Mouse (Mus musculus): ENCODE measurements around the gene Triobp. TPM values are rescaled to one million over a fixed set of nuclear protein-coding genes. Genes with fewer than 3 reads are reported as not detected.

Gene Triobp
- polyA plus RNA-seq, 1 experiment from 2014 or later, result 37.4 TPM

GRCm38 (mm10) chr15:79040501-79041416 lies 93.2 kb downstream of the Triobp start:
- no peak for DNase-seq (ENCODE audit: low spot score)
- H3K4me1 ChIP-seq (replicated peaks; ENCODE audit: control insufficient read depth, insufficient read depth, low read length), result peaks cover 15% of the 10 kb centered on the region
- no peak overlapping the region for H3K27ac ChIP-seq
- ATAC-seq (ENCODE audit: low FRiP score), result no peak
- peak overlapping the region; percentile 20; the same call in 1 of the 2 replicates for H3K9ac ChIP-seq
- H3K4me3 ChIP-seq (replicated peaks; ENCODE audit: low read length), result peak overlapping the region; percentile 14
- 24% methylated on average over 24 of the region's 24 CpGs for WGBS
- H3K27me3 ChIP-seq (ENCODE audit: control insufficient read depth, insufficient read depth, low read length), result peaks cover 35% of the 10 kb centered on the region
- H3K4me2 ChIP-seq (replicated peaks), result peak overlapping the region; percentile 44
- no peaks in the 10 kb centered on the region for H3K9me3 ChIP-seq (ENCODE audit: control insufficient read depth, low read length)
- H3K36me3 ChIP-seq (replicated peaks; ENCODE audit: control insufficient read depth, insufficient read depth), result peaks cover 12% of the 10 kb centered on the region; the same call in 1 of the 2 replicates

GRCm38 (mm10) chr15:79041585-79041984 lies 94.1 kb downstream of the Triobp start, which contains the start of gene Galr3:
Gene Galr3 (plus strand): TSS chr15:79041885.
- H3K4me3 ChIP-seq (replicated peaks; ENCODE audit: low read length), result peak within 1 kb of the TSS; percentile 46
- peaks cover 5% of the 10 kb centered on the region; the same call in 1 of the 2 replicates for H3K36me3 ChIP-seq (replicated peaks; ENCODE audit: control insufficient read depth, insufficient read depth)
- DNase-seq (ENCODE audit: low spot score), result no peak
- ATAC-seq (ENCODE audit: low FRiP score), result no peak
- peak within 1 kb of the TSS; percentile 26; the same call in 1 of the 2 replicates for H3K27ac ChIP-seq
- peaks cover 15% of the 10 kb centered on the region for H3K4me1 ChIP-seq (replicated peaks; ENCODE audit: control insufficient read depth, insufficient read depth, low read length)
- peaks cover 35% of the 10 kb centered on the region for H3K27me3 ChIP-seq (ENCODE audit: control insufficient read depth, insufficient read depth, low read length)
- no peaks in the 10 kb centered on the region for H3K9me3 ChIP-seq (ENCODE audit: control insufficient read depth, low read length)
- WGBS, result 79% methylated on average over 6 of the region's 6 CpGs
- peak within 1 kb of the TSS; percentile 58 for H3K9ac ChIP-seq
- peak within 1 kb of the TSS; percentile 77 for H3K4me2 ChIP-seq (replicated peaks)

DNA sequence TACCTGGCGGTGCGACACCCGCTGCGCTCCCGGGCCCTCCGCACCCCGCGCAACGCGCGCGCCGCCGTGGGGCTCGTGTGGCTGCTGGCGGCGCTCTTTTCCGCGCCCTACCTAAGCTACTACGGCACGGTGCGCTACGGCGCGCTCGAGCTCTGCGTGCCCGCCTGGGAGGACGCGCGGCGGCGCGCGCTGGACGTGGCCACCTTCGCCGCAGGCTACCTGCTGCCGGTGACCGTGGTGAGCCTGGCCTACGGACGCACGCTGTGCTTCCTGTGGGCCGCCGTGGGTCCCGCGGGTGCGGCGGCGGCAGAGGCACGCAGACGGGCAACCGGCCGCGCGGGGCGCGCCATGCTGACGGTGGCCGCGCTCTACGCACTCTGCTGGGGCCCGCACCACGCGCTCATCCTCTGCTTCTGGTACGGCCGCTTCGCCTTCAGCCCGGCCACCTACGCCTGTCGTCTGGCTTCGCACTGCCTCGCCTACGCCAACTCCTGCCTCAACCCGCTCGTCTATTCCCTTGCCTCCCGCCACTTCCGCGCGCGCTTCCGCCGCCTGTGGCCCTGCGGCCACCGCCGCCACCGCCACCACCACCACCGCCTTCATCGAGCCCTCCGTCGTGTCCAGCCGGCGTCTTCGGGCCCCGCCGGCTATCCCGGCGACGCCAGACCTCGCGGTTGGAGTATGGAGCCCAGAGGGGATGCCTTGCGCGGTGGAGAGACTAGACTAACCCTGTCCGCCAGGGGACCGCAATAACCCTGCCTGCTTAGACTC lies 95.4 kb downstream of the Triobp start:
- Histone ChIP-seq H3K27me3 (ENCODE audit: control insufficient read depth, insufficient read depth, low read length) (peaks cover 35% of the 10 kb centered on the region), H3K4me3 (replicated peaks; ENCODE audit: low read length) (peak overlapping the region; percentile 46), H3K4me2 (replicated peaks) (peak overlapping the region; percentile 77), H3K9me3 (ENCODE audit: control insufficient read depth, low read length) (no peaks in the 10 kb centered on the region), H3K36me3 (replicated peaks; ENCODE audit: control insufficient read depth, insufficient read depth) (no peaks in the 10 kb centered on the region), H3K27ac (peak overlapping the region; percentile 26; the same call in 1 of the 2 replicates), H3K9ac (peak overlapping the region; percentile 58), H3K4me1 (replicated peaks; ENCODE audit: control insufficient read depth, insufficient read depth, low read length) (peaks cover 15% of the 10 kb centered on the region)
- DNase-seq (ENCODE audit: low spot score), result no peak
- ATAC-seq (ENCODE audit: low FRiP score), result peak; percentile 50; the same call in 1 of the 2 replicates
- under 1% methylated on average over 97 of the region's 105 CpGs for WGBS

- H3K36me3 ChIP-seq (replicated peaks; ENCODE audit: control insufficient read depth, insufficient read depth), result no peaks in the 10 kb centered on the region
- peaks cover 15% of the 10 kb centered on the region for H3K4me1 ChIP-seq (replicated peaks; ENCODE audit: control insufficient read depth, insufficient read depth, low read length)
- no peak overlapping the region for H3K4me2 ChIP-seq (replicated peaks)
- DNase-seq (ENCODE audit: low spot score), result no peak
- H3K9ac ChIP-seq, result no peak overlapping the region
- no peaks in the 10 kb centered on the region for H3K9me3 ChIP-seq (ENCODE audit: control insufficient read depth, low read length)
- H3K27me3 ChIP-seq (ENCODE audit: control insufficient read depth, insufficient read depth, low read length), result peaks cover 35% of the 10 kb centered on the region
- no peak overlapping the region for H3K4me3 ChIP-seq (replicated peaks; ENCODE audit: low read length)
- H3K27ac ChIP-seq, result no peak overlapping the region
- 9% methylated on average over 4 of the region's 4 CpGs for WGBS
- ATAC-seq (ENCODE audit: low FRiP score), result no peak
These were observed 97.3 kb downstream of the Triobp start for GRCm38 (mm10) chr15:79044837-79045236.

- Histone ChIP-seq H3K9me3 (ENCODE audit: control insufficient read depth, low read length) (no peaks in the 10 kb centered on the region), H3K4me3 (replicated peaks; ENCODE audit: low read length) (no peak overlapping the region), H3K4me1 (replicated peaks; ENCODE audit: control insufficient read depth, insufficient read depth, low read length) (peaks cover 14% of the 10 kb centered on the region; the same call in 1 of the 2 replicates), H3K27me3 (ENCODE audit: control insufficient read depth, insufficient read depth, low read length) (peaks cover 7% of the 10 kb centered on the region), H3K4me2 (replicated peaks) (no peak overlapping the region), H3K36me3 (replicated peaks; ENCODE audit: control insufficient read depth, insufficient read depth) (peaks cover 15% of the 10 kb centered on the region), H3K27ac (no peak overlapping the region), H3K9ac (no peak overlapping the region)
- ATAC-seq (ENCODE audit: low FRiP score), result no peak
- 77% methylated on average over 4 of the region's 4 CpGs for WGBS
- DNase-seq (ENCODE audit: low spot score), result no peak
These were observed 100.7 kb downstream of the Triobp start for GRCm38 (mm10) chr15:79048186-79048585.

DNA sequence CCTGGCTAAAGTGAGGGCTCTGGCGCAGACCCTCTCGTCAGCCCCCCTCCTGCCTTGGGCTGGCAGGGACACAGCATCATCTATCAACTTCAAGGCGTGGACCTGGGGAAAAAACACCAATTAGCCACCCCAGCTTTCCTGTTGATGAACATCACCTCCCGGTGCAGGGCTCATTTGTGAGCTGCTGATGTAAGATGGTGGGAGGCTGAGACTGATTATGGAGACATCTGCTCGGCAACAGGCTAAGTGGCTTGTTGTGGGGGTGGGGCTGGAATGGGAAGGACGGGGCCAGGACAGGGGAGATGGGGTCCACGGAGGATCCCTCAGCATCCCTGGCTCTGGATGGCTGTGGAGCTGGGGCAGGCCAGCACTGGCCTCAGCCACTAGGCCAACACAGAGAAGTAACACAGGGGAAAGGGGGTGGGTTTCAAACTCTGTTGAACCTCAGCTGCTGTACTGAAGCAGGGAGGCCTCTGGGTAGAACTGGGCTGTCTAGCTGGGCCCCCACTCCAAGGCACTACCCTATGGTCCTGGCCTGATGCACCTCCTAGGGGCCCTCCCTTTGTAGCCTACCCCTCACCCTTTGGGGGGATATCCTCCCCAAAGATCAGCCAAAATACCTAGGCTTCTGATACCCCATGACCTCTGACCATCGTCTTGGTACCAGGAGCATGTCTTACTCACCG lies 102.8 kb downstream of the Triobp start:
- Histone ChIP-seq H3K36me3 (replicated peaks; ENCODE audit: control insufficient read depth, insufficient read depth) (peaks cover 36% of the 10 kb centered on the region), H3K9me3 (ENCODE audit: control insufficient read depth, low read length) (no peaks in the 10 kb centered on the region), H3K4me1 (replicated peaks; ENCODE audit: control insufficient read depth, insufficient read depth, low read length) (0 out of 2 replicates have a peak, but pooled peaks cover 5% of the 10 kb centered on the region), H3K27me3 (ENCODE audit: control insufficient read depth, insufficient read depth, low read length) (no peaks in the 10 kb centered on the region), H3K4me2 (replicated peaks) (no peak overlapping the region), H3K27ac (no peak overlapping the region), H3K9ac (no peak overlapping the region; the same call in 1 of the 2 replicates), H3K4me3 (replicated peaks; ENCODE audit: low read length) (no peak overlapping the region)
- DNase-seq (ENCODE audit: low spot score) (no peak), ATAC-seq (ENCODE audit: low FRiP score) (peak; percentile 39)
- WGBS, result 40% methylated on average over 9 of the region's 9 CpGs

- DNase-seq (ENCODE audit: low spot score), result no peak
These were observed 103.4 kb downstream of the Triobp start for GRCm38 (mm10) chr15:79050964-79051363.

DNA sequence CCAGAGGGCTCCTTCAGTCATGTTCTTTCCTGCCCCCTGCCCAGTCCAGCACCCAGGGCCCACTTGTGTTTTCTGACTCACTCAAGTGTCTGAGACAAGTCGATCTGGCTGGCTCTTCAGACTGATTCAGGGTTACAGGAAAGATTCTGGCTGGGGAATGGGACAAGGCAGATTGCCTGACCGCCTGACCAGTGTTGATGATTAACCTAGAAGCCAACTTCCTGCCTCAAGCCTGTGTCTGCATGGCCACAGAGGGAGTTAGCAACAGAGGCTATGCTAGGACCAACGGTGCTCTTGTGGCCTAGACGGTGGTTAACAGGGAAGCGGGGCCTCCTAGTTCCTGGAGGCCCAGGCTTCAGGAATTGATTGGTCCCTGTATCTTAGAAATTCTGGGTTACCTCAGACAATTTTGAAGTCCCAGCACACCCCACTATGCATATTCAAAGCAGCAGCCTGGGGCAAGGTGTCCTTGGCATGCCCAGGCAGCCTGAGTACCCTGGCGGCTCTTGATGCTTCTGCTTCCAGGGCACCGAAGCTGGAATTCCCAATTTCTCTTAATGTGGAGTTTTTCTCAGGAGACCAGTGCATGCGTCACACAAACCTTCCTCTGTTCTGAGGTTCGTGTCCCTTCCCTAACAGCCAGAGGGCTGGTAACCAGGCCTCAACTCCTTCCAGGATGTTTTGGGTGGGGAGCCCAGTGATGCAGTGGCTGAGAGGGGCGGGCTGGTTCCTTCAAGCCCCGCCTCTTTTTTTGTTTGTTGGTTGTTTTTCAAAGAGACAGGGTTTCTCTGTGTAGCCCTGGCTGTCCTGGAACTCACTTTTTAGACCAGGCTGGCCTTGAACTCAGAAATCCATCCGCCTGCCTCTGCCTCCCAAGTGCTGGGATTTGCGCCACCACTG lies 104.2 kb downstream of the Triobp start:
- H3K9ac ChIP-seq, result no peak overlapping the region
- H3K27me3 ChIP-seq (ENCODE audit: control insufficient read depth, insufficient read depth, low read length), result no peaks in the 10 kb centered on the region
- H3K4me2 ChIP-seq (replicated peaks), result no peak overlapping the region
- H3K27ac ChIP-seq, result no peak overlapping the region
- H3K9me3 ChIP-seq (ENCODE audit: control insufficient read depth, low read length), result no peaks in the 10 kb centered on the region
- no peak overlapping the region for H3K4me3 ChIP-seq (replicated peaks; ENCODE audit: low read length)
- H3K4me1 ChIP-seq (replicated peaks; ENCODE audit: control insufficient read depth, insufficient read depth, low read length), result 0 out of 2 replicates have a peak, but pooled peaks cover 5% of the 10 kb centered on the region
- WGBS, result 70% methylated on average over 13 of the region's 13 CpGs
- DNase-seq (ENCODE audit: low spot score), result no peak
- no peak for ATAC-seq (ENCODE audit: low FRiP score)
- peaks cover 50% of the 10 kb centered on the region for H3K36me3 ChIP-seq (replicated peaks; ENCODE audit: control insufficient read depth, insufficient read depth)

More at GRCm38 (mm10) chr15:79050964-79051363, 103.4 kb downstream of the Triobp start:
- 0 out of 2 replicates have a peak, but pooled peaks cover 5% of the 10 kb centered on the region for H3K4me1 ChIP-seq (replicated peaks; ENCODE audit: control insufficient read depth, insufficient read depth, low read length)
- ATAC-seq (ENCODE audit: low FRiP score), result no peak
- H3K27me3 ChIP-seq (ENCODE audit: control insufficient read depth, insufficient read depth, low read length), result no peaks in the 10 kb centered on the region
- H3K4me3 ChIP-seq (replicated peaks; ENCODE audit: low read length), result no peak overlapping the region
- no peaks in the 10 kb centered on the region for H3K9me3 ChIP-seq (ENCODE audit: control insufficient read depth, low read length)
- H3K4me2 ChIP-seq (replicated peaks), result no peak overlapping the region
- 92% methylated on average over 2 of the region's 2 CpGs for WGBS
- H3K9ac ChIP-seq, result no peak overlapping the region
- no peak overlapping the region for H3K27ac ChIP-seq
- H3K36me3 ChIP-seq (replicated peaks; ENCODE audit: control insufficient read depth, insufficient read depth), result peaks cover 43% of the 10 kb centered on the region

Data from hindbrain, embryonic 14.5 days (tissue).